Mouse (Mus musculus) brain, embryonic 14.5 days (tissue): ENCODE data around the gene Ackr1.

Experiments used
- CTCF ChIP-seq: fragments of 200-500 bp; IDR thresholded peaks from 2 replicates; pipeline ENCODE4 v1.5.1; 2012; ENCODE audit warnings: inconsistent platforms, mild to moderate bottlenecking, moderate library complexity, borderline replicate concordance; ENCODE audit not compliant: insufficient read depth, insufficient read length; ENCODE audit errors: extremely low read depth
- POLR2A ChIP-seq: fragments of 200-500 bp; IDR thresholded peaks from 2 replicates; pipeline ENCODE4 v1.6.1; 2012; ENCODE audit warnings: mild to moderate bottlenecking, inconsistent platforms, borderline replicate concordance; ENCODE audit not compliant: poor library complexity, insufficient read depth, insufficient read length, severe bottlenecking; ENCODE audit errors: extremely low read depth

- TF ChIP-seq CTCF: no peak
- TF ChIP-seq POLR2A: no peak
Measured at GRCm38 (mm10) chr1:173365970-173366409, 32.4 kb upstream of the Ackr1 start.
